Mouse (Mus musculus) v-Abl transformed pro-B cells (cell line): ENCODE measurements around the gene 9930022D16Rik.

Source experiments
- in situ Hi-C, 2 experiments: fragments of 400-800 bp; cut with MboI; formaldehyde crosslinking; loops; one replicate each; pipeline ENCODE4 v1.15.1; 2025; ENCODE audit not compliant: unreplicated experiment in 2 of 2

9930022D16Rik gene

DNA sequence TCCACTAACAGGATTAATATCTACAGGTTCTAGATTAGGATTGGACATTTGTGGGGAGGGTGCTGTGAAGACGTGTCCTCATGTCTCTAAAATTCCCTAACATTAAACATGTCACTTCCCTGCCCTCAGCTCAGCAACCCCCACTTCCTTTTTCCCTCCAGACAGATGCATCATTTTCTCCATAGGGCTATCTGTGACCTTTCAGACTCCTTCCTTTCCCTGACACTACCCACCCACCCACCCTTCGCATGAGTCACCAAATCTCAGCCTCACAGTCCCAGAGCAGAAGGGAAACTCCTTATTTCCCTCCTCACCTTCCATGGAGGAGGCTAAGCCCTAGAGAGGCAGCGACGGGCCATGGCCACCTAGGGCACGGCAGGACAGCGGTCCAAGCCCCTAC, at the start of gene 9930022D16Rik:
Gene 9930022D16Rik (plus strand): TSS at position 301 of the 400 bp plus-strand sequence.
- in situ Hi-C loops: no loop called here

DNA sequence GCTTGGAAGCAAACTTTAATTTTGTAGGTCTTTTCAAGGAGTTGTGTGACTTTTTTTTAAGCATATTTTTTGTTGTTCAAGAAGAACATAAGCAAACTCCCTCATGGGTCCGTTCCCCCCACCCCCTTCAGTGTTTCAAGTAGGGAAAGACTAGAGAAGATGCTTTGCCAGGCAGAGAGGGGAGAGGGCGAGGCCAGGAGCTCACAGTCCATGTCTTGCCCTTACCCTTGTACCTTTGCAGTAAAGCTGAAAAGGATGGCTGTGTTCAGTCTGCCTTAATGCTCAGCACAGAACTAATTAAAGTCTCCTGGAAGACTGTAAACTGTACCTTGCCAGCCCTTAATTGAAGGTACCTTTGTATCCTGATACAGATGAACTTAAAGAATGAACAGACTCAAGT, 49.4 kb upstream of the 9930022D16Rik start:
- in situ Hi-C loops: loop anchor here (5.0 kb wide), 1 partner anchor 58 kb away; no protein-coding TSS in a partner anchor

DNA sequence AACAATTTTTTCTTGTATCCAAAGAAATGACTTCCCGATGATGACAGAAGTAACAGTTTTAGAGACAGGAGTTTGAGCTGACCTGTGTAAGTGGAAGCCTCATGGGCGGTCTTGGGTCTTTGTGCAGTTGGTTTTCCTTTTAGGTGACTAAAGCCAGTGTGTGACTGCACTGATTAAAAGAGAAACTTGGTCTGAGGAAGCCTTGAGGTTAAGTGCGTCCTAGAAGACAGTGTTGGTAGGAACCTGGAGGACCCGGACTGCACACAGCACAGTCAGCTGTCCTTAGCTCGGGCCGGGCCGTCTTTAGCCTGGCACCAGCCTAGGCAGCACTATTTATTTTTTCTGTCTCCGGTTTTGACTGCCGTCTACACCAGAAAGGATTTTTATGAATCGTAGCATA, 48.8 kb upstream of the 9930022D16Rik start:
- in situ Hi-C loops: loop anchor here (5.0 kb wide), 1 partner anchor 57 kb away; no protein-coding TSS in a partner anchor

DNA sequence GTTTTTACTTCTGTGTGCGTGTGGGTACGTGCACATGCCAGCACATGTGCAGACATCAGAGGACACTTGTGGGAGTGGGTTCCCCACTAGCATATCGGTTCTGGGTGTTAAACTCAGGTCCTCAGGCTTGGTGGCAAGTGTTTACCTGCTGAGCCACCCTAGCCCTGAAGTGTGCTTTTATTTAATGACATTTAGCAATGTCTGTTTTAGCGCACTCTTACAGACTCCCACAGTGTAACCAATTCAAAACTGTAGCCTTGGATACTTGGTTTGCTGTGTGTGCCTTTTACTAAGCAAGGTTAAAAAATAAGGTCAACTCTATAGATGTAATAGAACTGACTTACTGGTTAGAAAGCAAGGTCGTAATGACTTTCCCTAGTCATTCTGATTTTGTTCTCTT, 47.9 kb upstream of the 9930022D16Rik start:
- in situ Hi-C loops: no loop called here

DNA sequence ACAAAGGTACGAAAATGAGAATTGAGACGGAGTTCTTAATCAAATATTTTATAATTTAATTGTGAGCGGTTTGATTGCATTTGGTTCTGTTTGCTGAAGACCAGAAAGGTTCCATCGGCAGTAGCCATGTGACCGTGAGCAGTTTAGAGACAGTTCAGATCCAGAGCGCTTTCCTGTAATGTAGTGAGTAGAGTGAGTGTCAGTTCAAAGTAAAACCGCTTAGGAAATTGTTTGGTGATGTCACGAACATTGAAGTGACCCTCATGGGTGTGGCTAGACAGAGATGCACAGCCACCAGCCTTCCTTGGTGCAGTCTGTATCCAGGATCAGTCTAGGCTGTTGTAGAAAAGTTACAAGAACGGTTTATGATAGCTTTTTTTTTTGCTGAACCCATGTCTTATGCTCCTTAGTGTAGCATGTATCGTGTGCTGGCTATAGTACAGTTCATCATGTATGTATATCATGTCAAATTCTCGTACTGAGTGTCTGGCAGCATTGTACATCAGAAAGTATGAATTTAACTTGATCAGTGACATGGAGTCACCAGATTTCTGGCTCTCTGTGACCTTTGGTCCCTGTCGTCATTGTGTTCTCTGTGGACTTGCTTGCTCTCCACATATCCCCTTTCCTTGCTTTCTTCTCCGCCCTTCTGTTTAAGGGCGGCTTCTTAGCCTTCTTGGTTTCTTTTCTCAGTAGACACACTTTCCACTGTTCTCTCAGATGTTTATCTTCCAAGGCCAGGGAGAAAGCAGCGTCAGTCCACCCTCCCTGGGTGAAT, 46.7 kb upstream of the 9930022D16Rik start:
- in situ Hi-C loops: no loop called here

DNA sequence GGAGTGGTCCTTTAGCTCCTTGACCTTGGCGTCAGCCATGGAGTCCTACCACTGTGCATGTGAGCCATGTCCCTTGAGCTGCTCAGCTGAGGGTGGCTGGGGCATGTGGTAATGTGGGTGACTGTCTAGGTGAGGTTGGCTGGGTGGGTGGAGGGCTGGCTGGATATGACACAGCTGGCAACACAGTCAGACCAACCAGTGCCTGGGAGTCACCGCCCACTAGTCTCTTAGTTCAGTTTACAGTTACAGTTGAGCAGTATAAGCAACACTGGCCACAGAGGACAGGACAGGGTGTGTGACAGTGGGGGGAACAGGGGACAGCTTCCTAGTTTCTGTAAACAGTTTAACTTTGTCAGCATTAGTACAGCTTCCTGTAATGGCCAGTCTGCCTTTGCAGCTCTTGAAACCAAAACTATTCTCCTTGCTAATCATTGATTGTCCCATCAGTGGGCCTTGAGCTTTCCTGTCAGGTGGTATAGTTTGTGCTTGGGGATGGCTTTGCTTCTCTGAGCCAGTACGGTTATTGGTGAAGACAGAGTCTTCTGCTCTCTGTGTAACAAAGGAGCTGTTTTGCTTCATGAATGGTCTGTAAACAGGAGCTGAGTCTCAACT, 44.6 kb upstream of the 9930022D16Rik start:
- in situ Hi-C loops: no loop called here

DNA sequence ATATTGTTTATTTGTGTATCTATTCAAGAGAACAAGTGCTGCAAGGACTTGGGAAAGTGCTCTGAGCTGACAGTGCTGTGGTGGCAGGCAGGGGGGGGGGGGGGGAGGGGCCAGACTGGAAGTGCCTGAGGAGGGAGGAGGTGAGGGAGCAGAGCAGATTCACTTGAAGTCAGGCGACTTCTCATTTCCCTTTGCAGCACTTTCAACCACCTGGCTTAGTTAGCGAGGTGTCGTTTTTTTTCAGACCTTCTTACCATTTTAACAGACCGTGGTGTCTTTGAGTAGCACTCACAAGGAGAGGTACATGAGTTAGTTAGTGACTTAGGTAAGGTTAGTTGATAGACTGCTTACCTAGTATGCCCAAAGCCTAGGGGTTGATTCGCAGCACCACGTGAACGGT, 38.3 kb upstream of the 9930022D16Rik start:
- in situ Hi-C loops: no loop called here

DNA sequence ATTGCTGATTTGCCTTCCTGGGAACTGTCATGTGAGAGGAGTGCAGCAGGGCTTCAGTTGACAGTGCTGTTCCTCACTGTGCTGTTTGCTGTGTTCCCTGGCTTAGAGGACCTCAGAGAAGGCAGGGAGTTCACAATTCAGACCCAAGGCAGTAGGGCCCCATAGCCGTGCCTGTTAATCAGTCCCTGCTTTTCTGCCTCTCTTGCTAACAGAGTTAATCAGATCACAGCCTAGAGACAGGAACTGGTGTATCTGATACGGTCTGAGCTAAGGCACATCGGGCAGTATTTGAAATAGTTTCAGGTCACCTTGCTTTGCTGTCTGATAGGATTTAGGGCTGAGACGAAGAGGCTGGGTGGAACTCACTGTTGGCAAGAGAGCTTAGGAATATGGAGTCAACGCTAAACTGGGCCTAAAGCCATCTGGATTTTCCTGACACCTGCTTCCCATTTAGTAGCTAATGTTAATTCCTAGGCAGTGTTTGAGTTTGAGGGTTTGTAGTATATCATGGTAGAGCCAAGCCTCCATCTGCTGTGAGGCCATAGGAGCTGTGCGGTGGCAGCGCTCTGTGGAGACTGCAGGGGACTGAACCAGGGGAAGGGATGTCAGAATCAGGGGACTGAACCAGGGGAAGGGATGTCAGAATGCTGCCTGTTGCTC, 37.1 kb upstream of the 9930022D16Rik start:
- in situ Hi-C loops: no loop called here

DNA sequence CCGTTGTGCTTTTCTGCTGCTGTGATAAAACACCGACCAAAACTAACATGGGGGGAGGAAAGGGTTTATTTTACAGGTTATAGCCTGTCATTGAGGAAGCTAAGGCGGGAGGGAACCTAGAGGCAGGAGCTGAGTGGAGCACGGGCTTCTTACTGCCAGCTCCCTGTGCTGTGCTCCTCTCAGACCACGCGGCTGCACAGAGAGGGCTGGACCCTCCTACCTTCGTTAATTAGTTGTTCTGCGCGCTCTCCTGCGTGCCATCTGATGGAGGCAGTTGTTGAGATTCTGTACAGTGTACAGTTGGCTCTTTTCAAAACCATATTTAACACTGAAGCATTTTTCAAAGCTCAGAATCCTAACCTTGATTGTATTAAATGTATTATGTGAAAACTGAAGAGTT, 36.2 kb upstream of the 9930022D16Rik start:
- in situ Hi-C loops: no loop called here

DNA sequence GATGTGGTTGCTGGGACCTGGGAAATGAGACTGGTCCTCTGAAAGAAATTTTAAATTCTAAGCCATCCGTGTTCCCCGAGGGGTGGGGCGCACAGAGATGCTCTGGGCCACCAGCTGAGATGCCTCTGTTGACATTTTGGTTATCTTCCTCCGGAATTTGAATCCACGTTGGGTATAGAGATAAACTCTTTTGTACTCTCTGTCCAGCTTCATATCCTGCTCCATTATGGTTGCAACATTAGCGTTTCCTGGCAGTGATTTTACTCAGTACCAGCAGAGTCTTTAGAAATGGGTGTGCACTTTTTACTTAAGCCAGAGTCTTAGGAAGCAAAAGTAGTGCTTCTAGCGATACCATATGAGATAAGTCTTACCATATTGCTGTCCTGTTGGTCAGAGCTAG, 35.7 kb upstream of the 9930022D16Rik start:
- in situ Hi-C loops: no loop called here

DNA sequence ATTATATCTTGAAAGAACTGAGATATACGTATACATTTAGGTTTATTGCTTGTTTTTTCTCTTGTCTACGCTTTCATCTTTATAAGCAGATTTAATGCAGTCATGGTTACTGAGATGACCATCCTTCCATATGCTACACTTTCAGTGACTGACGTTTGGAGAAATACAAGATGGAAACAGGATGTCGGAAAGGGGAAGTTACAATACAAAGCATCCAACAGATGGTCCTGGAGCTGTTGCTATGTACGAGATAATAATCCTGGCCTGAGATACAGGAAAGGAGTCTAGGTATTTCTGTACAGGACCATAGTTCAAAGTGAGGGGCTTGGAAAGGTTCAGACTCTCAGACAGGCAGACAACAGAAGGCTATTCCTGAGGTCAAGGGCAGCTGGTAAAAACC, 33.1 kb upstream of the 9930022D16Rik start:
- in situ Hi-C loops: no loop called here

DNA sequence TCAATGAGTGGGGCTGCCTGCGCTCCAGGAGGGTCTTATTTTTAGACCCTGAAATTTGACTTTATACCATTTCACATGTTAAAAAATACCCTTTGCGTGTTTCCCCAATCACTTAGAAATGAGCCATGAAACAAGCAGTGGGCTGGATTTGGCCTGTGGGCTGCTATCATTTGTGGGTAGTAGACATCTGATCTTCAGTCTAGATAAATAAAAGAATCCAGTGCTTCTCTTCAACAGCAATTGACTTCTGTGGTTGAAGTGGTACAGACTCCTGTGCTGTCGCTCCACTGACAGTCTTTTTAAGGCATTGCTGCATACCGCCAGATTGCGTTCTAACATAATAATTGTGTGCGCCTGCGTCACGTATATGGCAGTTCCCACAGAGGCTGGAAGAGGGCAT, 28.4 kb upstream of the 9930022D16Rik start:
- in situ Hi-C loops: no loop called here

DNA sequence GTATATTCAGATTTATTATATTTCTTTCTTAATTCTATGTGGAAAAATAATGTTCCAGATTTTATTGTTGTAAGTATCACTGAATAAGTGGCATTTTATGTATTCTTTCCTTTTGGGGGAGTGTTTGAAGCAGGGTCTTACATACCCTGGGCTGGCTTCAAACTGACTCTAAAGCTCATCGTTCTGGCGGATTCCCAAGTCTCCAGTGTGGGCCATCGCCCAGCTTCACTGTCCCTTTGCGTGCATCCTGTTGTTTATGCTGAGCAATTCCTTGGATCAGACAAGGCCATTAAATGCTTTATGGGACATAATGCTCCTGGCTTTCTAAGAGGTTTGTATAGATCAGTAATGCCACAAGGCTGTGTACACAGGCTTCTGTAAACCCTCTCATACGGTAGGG, 24.7 kb upstream of the 9930022D16Rik start:
- in situ Hi-C loops: no loop called here

DNA sequence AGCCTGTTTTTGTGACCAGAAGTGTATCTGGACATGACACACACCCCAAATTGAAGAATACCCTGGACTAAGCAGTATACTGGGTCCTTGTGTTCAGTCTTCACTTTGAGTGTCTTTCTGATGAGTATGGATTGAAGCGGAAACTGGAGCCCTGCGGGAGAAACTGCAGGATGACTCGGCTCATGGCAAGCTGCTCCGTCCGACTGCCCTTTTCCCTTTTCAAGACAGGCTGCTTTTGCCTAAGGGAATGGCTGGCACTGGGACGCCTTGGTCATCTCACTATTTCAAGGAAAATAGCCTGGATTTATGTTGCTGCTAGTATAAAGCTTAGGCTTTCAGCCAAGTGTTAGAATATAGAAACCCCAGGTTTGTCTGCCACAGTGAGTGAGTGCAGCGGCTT, 22.5 kb upstream of the 9930022D16Rik start:
- in situ Hi-C loops: no loop called here

DNA sequence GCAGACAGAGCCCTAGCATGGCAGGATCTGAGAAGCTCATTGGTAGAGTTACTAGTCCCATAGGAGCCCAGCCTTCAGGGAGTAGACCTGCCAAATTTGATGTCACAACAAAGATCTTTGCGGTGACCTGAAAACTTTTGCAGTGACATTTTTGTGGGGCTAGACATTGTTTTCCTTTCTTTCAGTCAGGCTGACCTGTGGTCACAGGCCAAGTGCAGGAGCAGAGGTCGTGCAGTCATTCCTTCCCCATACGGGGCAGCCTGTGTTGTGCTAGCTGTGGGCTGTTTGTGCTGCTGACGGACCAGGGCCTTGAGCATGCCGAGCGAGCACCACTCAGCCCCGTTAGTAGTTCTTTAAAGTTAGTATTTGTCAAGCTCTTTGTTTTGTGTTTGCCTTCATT, 22.0 kb upstream of the 9930022D16Rik start:
- in situ Hi-C loops: no loop called here

DNA sequence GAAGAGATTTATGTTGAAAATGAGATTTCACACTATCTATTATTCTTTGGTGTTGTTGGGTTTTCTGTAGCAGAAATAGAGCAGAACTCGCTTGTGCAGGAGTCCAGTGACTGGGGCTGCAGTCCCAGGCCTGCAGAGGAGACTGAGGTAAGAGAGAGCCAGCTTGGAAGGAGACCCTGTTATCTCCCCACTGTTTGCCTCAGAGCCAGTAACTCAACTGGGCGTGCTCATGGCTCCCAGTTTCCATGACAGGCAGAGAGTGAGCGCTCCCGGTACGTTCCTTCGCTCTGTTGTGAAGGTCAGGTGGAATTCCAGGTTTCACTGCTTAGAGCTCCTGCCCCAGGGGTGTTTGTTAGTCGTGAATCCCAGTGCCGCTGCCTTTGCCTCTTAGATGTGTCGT, 21.1 kb upstream of the 9930022D16Rik start:
- in situ Hi-C loops: no loop called here

DNA sequence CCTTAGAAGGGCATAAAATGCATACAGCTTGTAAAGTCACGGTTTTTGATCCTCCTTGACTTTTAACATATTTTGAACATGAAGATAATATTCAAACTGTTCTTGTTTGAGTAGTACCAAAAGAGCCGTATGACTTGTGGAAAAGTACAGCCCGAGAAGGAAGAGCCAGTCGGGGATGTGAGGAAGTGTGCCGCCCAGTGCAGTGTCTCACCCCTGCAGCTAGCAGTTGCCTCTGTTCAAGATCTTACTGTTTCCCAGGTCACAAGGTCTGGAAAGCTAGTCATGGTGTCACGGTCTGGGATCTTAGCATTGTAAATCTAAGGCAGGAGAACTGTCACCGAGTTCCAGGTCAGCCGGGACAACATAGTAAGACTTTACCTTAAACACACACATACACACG, 19.0 kb upstream of the 9930022D16Rik start:
- in situ Hi-C loops: no loop called here

DNA sequence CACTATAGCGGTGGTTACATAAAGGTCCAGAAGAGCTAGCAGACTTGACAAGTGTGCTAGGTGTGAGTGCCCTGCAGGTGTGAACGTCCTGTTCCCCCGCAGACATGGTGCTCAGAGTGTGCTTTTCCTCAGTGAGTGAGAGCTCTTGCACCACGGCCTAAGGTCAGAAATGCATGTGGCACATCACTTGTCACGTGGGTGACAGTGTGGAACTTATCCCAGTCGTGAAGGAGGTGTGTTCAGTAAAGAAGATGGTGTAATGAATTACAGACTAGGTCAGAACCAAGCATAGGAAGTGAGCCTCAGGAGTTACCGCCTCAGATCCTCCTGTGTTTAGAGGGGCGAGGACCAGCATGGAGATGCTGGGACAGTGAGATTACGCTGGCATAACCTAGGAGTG, 18.4 kb upstream of the 9930022D16Rik start:
- in situ Hi-C loops: no loop called here

DNA sequence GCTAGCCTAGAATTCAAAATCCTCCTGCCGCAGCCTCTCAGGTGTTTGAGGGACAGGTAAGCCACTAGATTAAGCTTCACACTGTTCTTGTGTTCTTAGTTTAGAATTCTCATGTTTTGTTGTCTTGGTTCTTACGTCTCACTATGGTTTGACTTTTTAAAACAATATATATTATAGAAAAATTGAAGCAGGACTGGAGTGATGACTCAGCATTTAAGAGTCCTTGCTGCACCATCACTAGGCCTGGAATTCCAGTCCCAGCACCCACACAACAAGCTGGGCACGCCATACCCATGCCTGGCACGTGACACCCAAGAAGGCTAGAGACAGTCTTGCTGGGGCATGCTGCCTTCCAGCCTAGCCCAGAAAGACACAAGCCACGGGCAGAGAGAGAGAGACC, 7.3 kb upstream of the 9930022D16Rik start:
- in situ Hi-C loops: no loop called here

DNA sequence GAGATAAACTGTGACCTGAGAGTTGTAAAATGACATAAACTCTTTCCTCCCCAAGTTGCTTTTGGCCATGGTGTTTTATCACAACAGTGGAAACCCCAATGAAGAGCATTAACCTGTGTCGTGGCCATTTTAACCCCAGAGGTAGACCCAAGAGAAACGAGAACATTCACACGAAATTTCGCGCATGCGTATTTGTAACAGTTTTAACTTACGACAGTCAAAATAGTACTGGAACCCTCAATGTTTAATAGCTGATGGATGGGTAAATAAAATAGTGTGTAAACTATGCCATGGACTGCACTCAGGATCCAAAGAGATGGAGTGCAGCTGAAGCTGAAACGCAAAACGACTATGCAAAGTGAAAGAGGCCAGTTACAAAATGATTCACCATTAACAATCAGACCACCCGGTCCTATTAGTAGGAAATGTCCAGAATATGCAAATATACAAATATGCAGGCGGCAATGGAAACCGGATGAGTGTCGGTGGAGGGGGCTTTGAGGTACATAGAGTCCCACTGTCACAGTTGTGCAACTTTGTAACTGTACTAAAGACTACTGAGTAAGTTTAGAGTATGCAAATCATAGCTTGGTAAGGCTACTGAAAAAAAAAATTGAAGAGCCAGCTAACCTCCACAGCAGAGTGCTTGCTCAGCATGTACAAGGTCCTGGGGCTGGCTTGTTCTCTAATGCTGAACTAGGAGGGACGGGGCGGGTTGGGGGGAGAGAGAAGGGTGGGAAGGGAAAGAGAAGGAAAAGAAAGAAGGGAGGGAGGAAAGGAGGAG, 3.3 kb upstream of the 9930022D16Rik start:
- in situ Hi-C loops: no loop called here

DNA sequence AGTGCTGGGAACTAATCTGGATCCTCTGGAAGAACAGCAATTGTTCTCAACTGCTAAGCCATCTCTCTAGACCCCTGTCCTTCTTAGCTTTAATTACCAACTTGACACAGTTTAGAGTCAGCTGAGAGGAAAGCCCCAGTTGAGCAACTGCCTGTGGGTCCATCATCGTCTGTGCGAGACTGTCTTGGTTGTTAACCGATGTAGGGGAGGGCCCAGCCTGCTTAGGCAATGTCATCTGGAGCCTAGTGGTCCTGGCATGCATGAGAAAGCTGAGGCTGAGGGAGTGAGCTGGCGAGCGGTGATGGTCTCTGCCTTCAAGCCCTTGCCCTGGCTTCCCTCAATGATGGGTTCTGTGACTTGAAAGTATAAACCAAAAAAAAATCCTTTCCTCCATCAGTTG, 1.1 kb downstream of the 9930022D16Rik start:
- in situ Hi-C loops: no loop called here
